Mouse (Mus musculus) regulatory T cell (primary cell): Measurements from ENCODE around the gene Tspan7.

Source experiments
- in situ Hi-C: fragments of 300-600 bp; cut with MboI, MseI; formaldehyde crosslinking; loops from one replicate; pipeline ENCODE4 v1.15.1; 2025; ENCODE audit warnings: high pct_unique_total_duplicates

Tspan7 gene

GRCm38 (mm10) chrX:10549708-10550107, 64.8 kb downstream of the Tspan7 start:
- in situ Hi-C loops = no loop called here

GRCm38 (mm10) chrX:10556899-10557298, 71.9 kb downstream of the Tspan7 start:
- in situ Hi-C loops = no loop called here

GRCm38 (mm10) chrX:10557596-10557995, 72.6 kb downstream of the Tspan7 start:
- in situ Hi-C loops = no loop called here

- in situ Hi-C loops = no loop called here
Measured at GRCm38 (mm10) chrX:10558625-10559024, 73.7 kb downstream of the Tspan7 start.

- in situ Hi-C loops = no loop called here
Measured at GRCm38 (mm10) chrX:10565811-10566210, 80.9 kb downstream of the Tspan7 start.

- in situ Hi-C loops = no loop called here
Measured at GRCm38 (mm10) chrX:10574523-10574922, 89.6 kb downstream of the Tspan7 start.

GRCm38 (mm10) chrX:10575406-10575805, 90.4 kb downstream of the Tspan7 start:
- in situ Hi-C loops = no loop called here

- in situ Hi-C loops = no loop called here
Measured at GRCm38 (mm10) chrX:10576349-10576748, 91.4 kb downstream of the Tspan7 start.

- in situ Hi-C loops = no loop called here
Measured at GRCm38 (mm10) chrX:10577356-10577755, 92.4 kb downstream of the Tspan7 start.

- in situ Hi-C loops = no loop called here
Measured at GRCm38 (mm10) chrX:10582731-10583130, 97.8 kb downstream of the Tspan7 start.

- in situ Hi-C loops = no loop called here
Measured at GRCm38 (mm10) chrX:10592244-10592643, 107.3 kb downstream of the Tspan7 start.

GRCm38 (mm10) chrX:10593561-10593960, 108.6 kb downstream of the Tspan7 start:
- in situ Hi-C loops = no loop called here

GRCm38 (mm10) chrX:10617119-10617518, 132.2 kb downstream of the Tspan7 start:
- in situ Hi-C loops = no loop called here

- in situ Hi-C loops = no loop called here
Measured at GRCm38 (mm10) chrX:10641062-10641461, 156.1 kb downstream of the Tspan7 start.
